Mouse (Mus musculus) CD8-positive naive resting alpha-beta T cell, adult 2 months (primary cell): ENCODE data around the gene Kcnj10.

Source experiments
- DNase-seq, 2 experiments: peaks; one replicate each; pipeline ENCODE4 v3.0.0; 2022; ENCODE audit warnings: low read depth in 2 of 2, low spot score in 2 of 2

Kcnj10 gene

GRCm38 (mm10) chr1:172376198-172376667, 35.2 kb downstream of the Kcnj10 start, which contains the start of gene Pigm:
Gene Pigm, plus strand, starts transcription at chr1:172376546.
- DNase-seq, result peak; percentile 98

DNA sequence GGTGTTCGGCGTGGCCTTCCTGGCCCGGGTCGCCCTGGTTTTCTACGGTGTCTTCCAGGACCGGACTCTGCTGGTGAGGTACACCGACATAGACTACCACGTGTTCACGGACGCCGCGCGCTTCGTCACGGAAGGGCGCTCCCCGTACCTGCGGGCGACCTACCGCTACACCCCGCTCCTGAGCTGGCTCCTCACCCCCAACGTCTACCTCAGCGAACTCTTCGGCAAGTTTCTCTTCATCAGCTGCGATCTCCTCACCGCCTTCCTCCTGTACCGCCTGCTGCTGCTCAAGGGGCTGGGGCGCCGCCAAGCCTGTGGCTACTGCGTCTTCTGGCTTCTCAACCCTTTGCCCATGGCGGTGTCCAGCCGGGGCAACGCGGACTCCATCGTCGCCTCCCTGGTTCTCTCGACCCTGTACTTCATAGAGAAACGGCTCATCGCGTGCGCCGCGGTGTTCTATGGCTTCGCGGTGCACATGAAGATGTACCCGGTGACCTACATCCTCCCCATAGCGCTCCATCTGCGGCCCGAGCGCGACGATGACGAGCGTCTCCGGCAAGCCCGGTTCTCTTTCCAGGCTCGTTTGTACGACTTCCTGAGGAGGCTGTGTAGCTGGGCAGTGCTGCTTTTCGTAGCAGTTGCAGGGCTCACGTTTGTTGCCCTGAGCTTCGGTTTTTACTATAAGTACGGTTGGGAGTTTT, 35.9 kb downstream of the Kcnj10 start:
- DNase-seq, result peak; percentile 31 to 34

GRCm38 (mm10) chr1:172380066-172380465, 39.1 kb downstream of the Kcnj10 start:
- DNase-seq, result no peak

DNA sequence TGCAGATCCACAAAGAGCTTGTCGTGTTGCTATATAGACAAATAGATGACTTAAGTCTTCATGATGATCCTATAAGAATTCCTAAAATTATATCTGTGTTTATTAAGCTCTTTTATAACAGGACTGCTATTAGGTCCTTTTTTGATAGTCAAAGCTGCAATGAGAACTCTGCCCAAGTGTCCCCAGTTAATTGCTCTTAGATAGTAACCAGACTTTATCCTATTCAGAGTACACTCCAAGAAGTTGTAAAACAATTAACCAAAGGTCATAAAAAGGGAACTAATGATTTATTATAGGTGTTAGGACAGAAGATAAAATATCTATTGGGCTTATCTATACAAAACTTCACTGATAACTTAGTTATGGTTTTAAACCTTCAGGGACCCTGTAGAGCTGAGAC, 41.1 kb downstream of the Kcnj10 start:
- DNase-seq, result no peak

DNA sequence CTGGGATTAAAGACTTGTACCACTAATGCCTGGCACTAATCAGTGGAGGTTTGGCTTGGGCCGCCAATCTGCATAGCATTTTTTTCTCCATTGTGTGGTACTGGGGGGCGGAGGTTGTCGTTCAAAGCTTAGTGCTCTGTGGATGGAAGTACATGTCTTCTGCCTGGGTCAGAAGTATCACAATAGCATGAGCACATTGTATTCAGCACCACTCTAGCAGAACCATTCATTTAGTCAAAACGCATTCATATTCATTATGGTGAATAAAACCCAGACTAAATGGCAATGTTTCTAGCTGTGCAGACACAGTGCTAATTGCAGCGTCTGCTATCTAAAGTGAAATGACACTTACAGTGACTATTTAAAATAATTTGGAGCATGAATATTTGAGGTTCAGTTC, 46.2 kb downstream of the Kcnj10 start:
- no peak for DNase-seq

DNA sequence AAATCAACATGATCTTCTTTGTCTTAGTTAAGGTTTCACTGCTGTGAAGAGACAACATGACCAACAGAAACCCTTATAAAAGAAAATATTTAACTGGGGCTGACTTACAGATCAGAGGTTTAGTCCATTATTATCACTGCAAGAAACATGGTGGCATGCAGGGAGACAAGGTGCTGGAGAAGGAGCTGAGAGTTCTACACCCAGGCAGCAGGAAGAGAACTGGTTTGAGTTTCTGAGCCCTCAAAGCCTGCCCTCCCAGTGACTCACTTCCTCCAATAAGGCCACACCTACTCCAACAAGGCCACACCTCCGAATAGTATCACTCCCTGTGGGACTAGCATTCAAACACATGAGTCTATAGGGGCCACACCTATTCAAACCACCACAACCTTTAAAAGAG, 49.8 kb downstream of the Kcnj10 start:
- DNase-seq, result no peak

DNA sequence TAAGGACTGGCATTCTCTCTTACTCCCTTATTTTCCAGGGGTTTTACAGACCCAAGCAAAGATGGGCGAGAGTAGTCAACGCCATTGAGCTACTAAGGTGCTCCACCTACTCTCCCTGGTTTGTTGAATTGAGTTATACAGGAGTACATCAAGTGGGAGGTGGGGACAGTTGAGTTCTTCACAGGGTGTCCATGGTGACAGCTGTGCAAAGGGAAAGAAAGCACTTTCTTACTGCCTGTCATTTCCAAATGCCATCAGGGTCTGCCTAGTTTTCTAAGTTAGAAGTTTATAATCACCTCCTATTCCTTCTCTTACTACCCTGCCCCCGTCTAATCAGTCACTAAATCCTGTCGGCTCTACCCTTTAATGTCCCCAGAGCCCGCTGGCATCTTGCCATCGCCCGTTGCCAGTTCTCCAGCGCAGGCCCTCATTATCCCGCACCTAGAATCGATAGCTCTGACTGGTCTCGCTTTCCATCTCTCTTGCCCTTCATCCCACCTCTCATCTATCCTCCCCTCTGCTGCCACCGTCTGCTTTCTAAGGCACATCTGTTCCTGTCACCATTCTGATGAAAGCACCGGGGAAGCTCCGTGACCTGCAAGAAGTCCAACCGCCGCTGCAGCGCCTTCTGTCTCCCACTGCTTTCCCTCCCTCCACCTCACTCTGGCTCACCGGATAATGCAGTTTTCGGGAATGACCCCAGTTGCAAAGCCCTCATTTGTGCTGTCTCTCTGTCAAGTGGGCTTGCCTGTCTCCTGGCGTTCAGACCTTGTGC, 51.0 kb downstream of the Kcnj10 start:
- DNase-seq, result no peak

DNA sequence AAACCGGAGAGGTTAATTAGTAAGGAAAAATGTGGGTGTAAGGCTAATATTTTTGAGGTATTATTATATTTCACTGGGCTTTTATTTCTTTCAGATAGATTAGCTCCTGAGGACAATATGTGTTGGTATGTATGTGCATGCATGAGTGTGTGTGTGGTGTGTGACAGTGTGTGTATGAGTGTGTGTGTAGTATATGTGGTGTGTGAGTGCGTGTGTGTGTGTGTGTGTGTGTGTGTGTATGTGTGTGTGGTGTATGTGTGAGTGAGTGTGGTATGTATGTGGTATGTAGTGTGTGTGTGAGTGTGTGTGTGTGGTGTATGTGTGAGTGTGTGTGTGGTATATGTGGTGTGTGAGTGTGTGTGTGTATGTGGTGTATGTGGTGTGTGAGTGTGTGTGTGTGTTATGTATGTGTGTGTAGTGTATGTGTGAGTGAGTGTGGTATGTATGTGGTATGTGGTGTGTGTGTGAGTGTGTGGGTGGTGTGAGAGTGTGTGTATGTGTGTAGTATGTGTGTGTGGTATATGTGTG, 51.7 kb downstream of the Kcnj10 start:
- DNase-seq, result no peak

- no peak for DNase-seq
Observed at GRCm38 (mm10) chr1:172393739-172394138, 52.7 kb downstream of the Kcnj10 start.

- no peak for DNase-seq
Observed at GRCm38 (mm10) chr1:172396996-172397752, 56.2 kb downstream of the Kcnj10 start.

DNA sequence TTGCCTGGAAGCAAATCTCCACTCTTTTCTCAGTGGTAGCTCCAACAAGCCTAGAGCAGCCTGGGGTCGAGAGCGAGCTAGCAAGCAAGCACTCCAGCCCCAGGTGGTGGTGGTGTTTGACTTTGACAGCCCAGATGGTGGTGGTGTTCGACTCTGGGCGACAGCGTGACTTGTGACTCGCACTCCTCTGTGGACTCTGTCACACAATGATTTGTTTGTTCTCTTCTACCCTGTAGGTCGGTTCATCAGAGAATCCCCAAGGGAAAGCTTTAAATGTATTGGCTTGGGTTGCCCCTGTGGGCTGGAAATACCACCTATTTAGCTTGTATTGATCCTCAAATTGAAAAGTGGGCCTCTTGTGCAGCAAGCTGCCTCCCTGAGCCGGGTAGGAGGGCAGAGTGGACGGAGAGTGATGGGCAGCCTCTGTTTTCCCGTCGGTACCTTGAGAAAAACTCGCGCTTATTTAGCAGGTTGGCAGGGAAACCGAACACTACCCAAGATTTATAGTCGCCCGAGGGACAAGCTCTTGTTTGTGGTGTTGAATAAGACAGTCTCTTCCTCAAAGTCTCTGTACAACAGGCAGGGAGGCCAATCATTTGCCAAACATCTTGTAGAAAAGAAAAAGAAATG, 65.2 kb downstream of the Kcnj10 start:
- no peak for DNase-seq

DNA sequence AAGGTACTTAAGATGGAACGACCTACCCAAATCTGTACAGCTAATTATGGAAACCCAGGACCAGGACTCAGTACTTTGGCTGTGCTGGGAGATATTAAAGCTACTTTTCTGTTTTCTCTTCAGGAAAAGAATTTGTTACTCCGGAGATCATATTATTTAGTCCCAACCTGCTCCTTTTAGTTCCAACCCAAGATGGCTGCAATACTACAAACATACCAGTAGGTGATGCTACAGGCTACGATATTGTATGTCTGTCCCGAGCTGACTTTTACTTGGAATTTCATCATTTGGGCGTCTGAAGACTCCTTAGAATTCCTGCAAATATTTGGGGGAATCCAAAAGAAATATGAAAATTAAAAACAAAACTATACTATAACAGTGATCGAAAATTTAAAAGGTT, 68.0 kb downstream of the Kcnj10 start:
- peak in 1 of 2 experiments; percentile 25 for DNase-seq

DNA sequence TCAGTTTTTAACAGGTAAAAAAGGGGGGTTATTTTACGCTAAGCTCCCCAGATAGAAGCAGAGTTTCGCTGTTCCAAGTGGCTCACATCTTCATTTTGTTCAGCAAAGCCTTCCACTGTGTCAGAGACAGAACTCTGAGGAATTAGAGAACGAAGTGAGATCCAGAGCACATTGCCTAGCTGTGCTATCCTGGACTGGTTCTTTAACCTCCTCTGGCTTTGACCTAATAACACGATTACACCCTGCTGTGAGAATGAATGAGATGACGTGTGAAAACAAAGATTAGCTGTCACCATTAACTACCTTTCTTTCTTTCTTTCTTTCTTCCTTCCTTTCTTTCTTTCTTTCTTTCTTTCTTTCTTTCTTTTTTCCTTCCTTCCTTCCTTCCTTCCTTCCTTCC, 68.4 kb downstream of the Kcnj10 start:
- no peak for DNase-seq

DNA sequence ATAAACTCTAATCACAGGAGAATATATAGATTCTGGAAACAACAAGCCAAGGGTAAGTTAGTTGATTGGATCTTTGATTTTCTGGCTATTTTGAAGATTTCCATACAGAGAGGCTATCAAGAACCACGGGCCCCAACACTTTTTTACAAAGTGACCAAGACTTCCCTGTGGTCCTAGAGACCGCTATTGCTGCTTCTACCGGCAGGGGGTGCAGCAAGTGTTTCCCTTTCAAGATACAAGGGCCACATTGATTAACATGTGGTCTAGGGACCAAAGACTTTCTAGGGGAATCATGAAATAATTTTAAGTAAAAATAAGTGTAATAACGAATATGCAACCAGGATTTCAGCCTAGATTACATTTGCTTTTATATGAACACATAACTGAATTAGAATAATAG, 69.8 kb downstream of the Kcnj10 start:
- peak in 1 of 2 experiments; percentile 37 for DNase-seq

- DNase-seq, result peak; percentile 51 to 61
Observed at GRCm38 (mm10) chr1:172412204-172412603, 71.2 kb downstream of the Kcnj10 start.

- DNase-seq, result no peak
Observed at GRCm38 (mm10) chr1:172413491-172414230, 72.7 kb downstream of the Kcnj10 start.

GRCm38 (mm10) chr1:172414231-172414585, 73.2 kb downstream of the Kcnj10 start:
- no peak for DNase-seq

DNA sequence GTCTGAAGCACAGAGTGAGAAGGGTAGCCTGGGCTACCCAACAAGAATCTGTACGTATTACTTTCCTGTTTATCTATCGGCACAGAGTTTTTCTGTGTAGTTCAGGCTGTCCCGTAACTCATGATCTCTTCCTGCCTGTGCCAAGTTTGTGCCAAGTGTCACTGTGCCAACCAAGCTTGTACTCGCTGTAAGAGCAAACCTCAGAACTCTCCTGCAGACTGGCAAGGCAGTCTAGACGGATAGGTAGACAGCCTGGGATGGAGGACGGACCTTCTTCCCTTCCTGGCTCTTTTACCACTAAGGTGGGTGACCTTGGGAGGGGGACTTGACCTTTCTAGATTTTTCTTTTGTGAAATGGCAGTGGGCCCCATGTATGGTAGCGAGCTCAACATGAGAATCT, 74.1 kb downstream of the Kcnj10 start:
- DNase-seq, result no peak

- DNase-seq, result no peak
Observed at GRCm38 (mm10) chr1:172418173-172418572, 77.2 kb downstream of the Kcnj10 start.

DNA sequence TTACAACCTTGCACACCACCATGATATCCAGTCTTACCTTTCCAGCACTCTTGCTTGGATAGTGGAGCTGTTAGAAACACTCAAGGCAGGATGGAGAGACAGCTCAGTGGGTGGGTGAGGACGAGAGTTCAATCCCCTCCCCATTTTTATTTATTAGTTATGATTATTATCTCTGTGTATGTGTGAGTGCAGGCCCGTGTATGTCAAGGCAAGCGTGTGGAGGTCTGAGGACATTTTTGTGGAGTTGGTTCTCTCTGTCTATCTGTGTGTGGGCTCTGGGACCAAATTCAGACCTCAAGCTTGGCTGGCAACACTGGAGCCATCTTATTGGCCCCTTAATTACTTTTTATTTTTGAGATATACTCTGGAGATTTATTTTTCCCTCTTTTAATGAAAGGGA, 77.6 kb downstream of the Kcnj10 start:
- DNase-seq, result no peak
